Mouse (Mus musculus) heart, postnatal 14 days (tissue): ENCODE measurements around the gene Tsc22d2. TPM values are rescaled to one million over a fixed set of nuclear protein-coding genes. Genes with fewer than 3 reads are reported as not detected.

Experiments used
- DNase-seq, 2 experiments: peaks; one replicate each; pipeline ENCODE4 v3.0.0; 2021 to 2022
- intact Hi-C: fragments of 180-260 bp; cut with DNase I; formaldehyde crosslinking; loops from one replicate; pipeline ENCODE4 v1.15.1; 2025
- total RNA-seq, 2 experiments: library from RNA; stranded (reverse); gene quantifications; 2 replicates each; pipeline ENCODE4 v1.2.3; 2021

Tsc22d2 gene
- total RNA-seq, 2 experiments from 2014 or later, result 25.1 to 27.5 TPM

- no peak for DNase-seq
- intact Hi-C loops, result loop anchor here (5.0 kb wide), 1 partner anchor 278 kb away; no protein-coding TSS in a partner anchor
These were observed 89.3 kb downstream of the Tsc22d2 start for GRCm38 (mm10) chr3:58503720-58504333.

DNA sequence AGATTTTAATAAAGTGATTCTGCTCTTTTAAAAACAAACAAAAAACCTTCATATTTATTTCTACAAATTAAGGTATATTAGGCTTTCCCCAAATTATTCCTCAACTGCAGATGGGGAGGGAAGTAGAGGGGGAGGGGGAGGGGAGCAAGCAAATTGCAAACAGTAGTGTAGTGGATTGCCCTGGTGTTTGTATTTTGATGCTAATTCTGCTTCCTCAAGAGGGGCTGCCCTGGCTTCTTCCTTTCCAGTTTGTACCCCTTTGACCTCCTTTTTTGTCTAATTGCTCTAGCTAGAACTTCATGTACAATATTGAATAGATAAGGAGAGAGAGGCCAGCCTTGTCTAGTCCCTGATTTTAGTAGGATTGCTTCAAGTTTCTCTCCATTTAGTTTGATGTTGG, 90.2 kb downstream of the Tsc22d2 start:
- intact Hi-C loops, result loop anchor here (5.0 kb wide), 1 partner anchor 278 kb away; no protein-coding TSS in a partner anchor
- no peak for DNase-seq

DNA sequence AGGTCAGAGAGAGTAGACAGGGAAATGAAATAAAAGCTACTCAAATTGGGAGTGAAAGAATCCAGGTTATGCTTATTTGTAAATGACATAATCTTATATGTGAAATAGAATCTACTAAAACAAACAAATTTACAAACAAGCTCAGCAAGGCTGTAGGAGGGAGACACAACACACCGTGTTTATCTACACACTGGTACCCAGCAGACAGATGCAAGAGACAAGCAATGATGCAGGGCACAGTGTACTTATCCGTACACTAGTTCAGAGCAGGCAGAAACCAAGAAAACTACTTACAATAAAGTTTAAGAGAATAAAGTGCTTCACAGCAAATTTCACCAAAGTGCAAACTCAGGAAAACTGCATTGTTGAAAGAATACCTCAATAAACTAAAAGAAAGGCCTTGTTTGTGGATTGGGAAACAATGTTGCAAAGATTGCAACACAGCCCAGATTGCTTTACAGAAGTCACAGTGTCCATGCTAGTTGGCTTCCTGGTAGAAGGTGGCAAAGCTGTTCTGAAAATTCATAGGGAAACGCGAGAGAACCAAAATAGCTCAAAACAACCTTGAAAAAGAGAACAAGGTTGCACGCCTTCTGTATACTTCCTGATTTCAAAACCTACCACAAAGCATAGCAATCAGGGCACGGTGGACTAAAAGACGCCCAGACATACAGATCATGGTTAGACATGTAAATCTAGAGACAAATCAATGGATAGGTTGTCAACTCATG, 93.7 kb downstream of the Tsc22d2 start:
- no peak for DNase-seq
- intact Hi-C loops, result no loop called here

- peak in 1 of 2 experiments; percentile 14 for DNase-seq
- intact Hi-C loops, result no loop called here
These were observed 97.1 kb downstream of the Tsc22d2 start for GRCm38 (mm10) chr3:58511581-58511980.

DNA sequence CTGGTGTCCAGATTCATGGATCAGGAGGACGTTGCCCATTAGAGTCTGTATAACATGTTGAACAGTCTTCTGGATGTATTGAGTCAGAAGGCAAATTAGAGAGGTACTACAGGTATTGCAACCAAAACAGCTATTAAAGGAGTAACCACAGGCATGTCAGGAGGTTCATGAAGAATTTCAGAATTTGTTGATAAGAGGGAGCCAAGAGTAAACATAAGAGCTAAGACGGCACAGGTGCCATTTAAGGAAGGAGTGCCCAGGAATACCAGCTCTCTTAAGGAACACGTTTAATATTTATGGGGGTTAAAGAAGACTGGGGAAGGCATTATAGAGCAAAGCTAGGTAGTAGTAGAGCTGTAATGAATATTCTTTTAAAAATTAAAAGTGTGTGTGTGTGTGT, 98.2 kb downstream of the Tsc22d2 start:
- no peak for DNase-seq
- intact Hi-C loops, result no loop called here

DNA sequence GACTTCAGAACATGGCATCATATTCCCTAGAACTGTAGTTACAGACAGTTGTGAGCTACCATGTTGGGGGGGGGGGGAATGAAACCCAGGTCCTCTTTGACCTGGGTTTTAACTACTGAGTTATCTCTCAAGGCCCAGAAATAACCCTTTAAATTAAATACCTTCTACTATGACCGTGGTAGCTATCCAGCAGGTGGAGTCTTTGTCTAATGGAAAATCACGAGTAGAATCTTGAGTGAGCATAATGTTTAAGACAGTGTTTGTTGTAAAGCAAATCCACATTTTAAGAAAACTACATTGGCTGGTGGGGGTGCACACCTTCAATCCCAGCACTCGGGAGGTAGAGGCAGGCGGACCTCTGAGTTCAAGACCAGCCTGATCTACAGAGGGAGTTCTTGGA, 99.0 kb downstream of the Tsc22d2 start:
- intact Hi-C loops, result no loop called here
- no peak for DNase-seq

- no peak for DNase-seq
- intact Hi-C loops, result no loop called here
These were observed 101.6 kb downstream of the Tsc22d2 start for GRCm38 (mm10) chr3:58515947-58516601.

Other genes with a start within 250 kb of the Tsc22d2 start
- 10 to 100 TPM; 36.4 to 42.7 TPM for gene Eif2a, start 111.1 kb downstream of the Tsc22d2 start, total RNA-seq
- 10 to 100 TPM; 15.8 to 17.5 TPM for gene Serp1, start 111.2 kb downstream of the Tsc22d2 start, total RNA-seq
- gene Selenot, start 161.9 kb downstream of the Tsc22d2 start, total RNA-seq, result 100 to 1,000 TPM; 113 to 117 TPM
- gene Erich6, start 222.5 kb downstream of the Tsc22d2 start, total RNA-seq, result under 1 TPM in 1 of 2 experiments, not detected in 1; 0.10 TPM